Mouse (Mus musculus): ENCODE data around the gene Prph2.
A peak's percentile ranks its signal among the peaks of the same experiment; 100 is the strongest.

Gene Prph2

GRCm38 (mm10) chr17:46890843-46891594 is 19.2 kb upstream of the Prph2 start:
- no peak for DNase-seq (ENCODE audit: inconsistent ontology term)

DNA sequence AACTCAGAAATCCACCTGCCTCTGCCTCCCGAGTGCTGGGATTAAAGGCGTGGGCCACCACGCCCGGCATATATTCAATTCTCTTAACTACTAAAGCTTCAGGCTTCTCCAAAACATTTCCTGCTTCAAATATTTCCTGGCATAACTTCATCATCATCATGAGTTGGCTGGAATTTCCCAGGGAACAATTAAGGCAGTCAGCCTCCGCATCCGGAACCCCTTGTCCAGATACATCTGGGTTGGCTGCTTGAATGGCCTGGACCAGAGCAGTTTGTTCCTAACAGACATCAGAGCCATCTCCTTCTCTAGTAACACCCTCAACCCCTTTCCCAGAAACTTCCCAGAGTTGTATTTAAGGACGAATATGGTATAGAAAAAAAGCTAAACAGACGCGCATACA is 14.8 kb upstream of the Prph2 start:
- DNase-seq (ENCODE audit: inconsistent ontology term) = no peak

GRCm38 (mm10) chr17:46897221-46897950 is 12.9 kb upstream of the Prph2 start:
- DNase-seq (ENCODE audit: inconsistent ontology term) = no peak

DNA sequence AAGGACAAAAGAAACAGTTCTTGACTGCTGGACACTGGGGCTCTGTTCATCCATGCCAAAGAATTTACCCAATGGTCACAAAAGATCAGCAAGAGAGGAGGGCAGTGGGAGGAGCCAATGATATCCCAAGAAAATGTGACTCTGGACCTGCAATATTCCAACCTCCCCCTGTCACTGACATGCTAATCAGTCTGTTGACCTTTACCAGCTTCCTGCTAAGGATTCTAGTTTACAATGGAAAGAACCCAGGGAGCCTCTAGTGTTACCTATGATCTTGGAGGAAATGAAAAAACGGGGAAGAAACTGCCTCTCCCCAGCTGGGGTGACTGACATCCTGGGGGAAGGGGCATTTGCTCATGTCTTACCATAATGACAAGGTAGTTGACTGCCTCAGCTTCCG is 9.3 kb upstream of the Prph2 start:
- no peak for DNase-seq (ENCODE audit: inconsistent ontology term)

DNA sequence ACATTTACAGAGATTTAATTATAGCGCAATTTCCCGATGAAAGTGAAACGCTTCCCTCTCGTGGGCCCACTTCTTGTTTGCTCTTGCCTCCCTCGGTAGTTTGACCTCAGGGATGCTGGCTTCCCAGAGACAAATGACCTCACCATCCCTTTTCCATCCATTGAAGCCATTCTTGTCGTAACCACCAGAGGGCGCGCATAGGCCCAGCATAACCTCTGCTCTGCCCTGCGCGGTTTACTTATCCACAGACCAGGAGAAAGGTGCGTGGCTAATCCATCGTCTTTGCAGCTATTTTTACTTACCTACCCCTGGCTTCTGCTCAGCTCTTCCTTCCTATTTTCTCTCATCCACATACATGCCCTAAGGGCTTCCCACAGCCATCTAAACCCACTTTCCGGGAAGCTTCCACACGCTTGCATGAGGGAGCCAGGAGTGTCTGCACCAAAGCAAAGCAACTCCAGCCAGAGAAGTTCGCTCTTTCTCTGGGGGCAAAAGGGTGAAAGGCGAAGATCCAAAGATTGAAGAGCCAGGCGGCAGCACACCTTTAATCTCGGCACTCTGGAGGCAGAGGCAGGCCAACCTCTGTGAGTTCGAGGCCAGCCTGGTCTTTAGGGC is 6.3 kb upstream of the Prph2 start:
- DNase-seq (ENCODE audit: inconsistent ontology term) = peak; percentile 41

DNA sequence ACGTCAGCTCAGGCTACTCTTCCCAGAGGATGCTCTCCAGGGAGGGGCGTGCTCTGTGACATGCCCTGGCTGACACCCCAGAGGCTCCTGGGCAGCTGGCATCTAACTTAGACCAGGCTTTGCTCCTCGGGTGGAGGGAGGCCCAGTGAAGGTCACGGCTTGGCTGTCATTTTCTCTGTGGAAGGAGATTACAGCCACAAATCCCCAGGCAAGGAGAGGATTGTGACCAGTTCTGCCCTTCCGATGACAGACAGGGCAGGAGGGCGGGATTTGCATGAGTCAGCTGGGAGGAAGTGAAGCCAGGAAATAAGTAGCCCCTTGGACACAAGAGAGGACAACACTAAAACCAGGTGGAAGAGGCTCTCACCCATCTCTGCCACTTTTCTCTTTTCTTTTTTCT is 2.1 kb downstream of the Prph2 start:
- DNase-seq (ENCODE audit: inconsistent ontology term) = peak; percentile 26

- no peak for DNase-seq (ENCODE audit: inconsistent ontology term)
These were observed 4.9 kb downstream of the Prph2 start for GRCm38 (mm10) chr17:46915129-46915528.

DNA sequence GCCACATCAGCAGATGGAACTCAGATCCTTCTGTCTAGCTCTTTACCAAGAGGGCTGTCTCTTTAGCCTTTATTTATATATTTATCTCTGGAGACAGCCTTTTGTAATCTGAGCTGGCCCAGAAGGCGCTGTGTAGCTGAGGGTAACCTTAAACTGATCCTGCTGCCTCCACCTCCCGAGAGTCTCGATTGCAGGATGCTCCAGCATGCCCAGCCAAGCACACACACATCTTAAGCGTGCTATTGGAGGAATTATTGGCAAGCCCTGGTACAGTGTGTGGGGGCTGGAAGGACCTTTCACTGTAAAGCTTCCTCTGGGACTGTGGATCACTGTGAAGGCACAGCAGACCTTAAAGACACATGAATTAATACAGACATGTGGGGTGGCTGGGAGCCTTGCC is 8.7 kb downstream of the Prph2 start:
- DNase-seq (ENCODE audit: inconsistent ontology term) = no peak

GRCm38 (mm10) chr17:46920855-46921254 is 10.6 kb downstream of the Prph2 start:
- DNase-seq (ENCODE audit: inconsistent ontology term) = no peak

GRCm38 (mm10) chr17:46926192-46926591 is 15.9 kb downstream of the Prph2 start:
- no peak for DNase-seq (ENCODE audit: inconsistent ontology term)

- DNase-seq (ENCODE audit: inconsistent ontology term) = no peak
These were observed 16.7 kb downstream of the Prph2 start for GRCm38 (mm10) chr17:46926941-46927340.

DNA sequence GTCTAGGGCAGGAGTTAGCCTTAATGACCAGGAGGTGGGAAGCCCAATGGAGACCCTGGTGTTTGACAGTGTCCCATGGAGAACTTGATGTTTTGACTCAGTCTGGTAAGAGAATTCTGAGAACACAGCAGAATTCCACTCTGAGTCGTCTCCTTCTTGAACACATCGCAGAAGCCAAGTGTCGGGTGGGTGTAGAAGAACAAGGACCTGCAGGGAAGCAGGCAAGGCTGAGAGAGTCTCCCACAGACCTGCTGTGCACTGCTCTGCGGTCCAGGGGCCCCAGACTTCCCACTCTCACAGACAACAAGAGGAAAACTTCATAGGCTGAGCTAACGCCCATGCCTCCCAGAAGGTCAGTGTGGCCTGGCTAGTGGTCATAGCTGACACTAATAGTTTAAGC is 17.5 kb downstream of the Prph2 start:
- DNase-seq (ENCODE audit: inconsistent ontology term) = no peak

- DNase-seq (ENCODE audit: inconsistent ontology term) = no peak
These were observed 19.0 kb downstream of the Prph2 start for GRCm38 (mm10) chr17:46929277-46929676.

DNA sequence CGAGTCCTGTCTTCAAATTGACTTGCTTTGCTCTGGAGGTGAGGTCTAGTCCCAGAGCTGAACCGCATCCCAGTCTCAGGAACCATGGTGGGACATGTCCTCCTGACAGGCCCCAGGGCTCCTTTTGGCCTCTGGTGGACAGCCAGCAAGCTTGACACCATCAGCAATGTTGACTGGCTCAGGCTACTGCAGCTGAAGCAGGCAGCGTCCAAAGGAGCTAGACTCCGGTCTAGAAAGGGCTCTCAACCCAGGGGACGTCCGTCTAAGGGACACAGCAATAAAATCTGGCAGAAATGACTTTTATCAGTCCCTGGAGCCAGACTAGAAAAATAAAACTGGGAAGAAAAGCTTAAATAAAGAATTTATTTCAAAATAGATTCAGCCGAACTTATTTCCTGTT is 19.6 kb downstream of the Prph2 start:
- DNase-seq (ENCODE audit: inconsistent ontology term) = no peak

- DNase-seq (ENCODE audit: inconsistent ontology term) = peak; percentile 65
These were observed 22.7 kb downstream of the Prph2 start for GRCm38 (mm10) chr17:46932961-46933360.

GRCm38 (mm10) chr17:46933557-46934348 is 23.5 kb downstream of the Prph2 start:
- peak; percentile 14 for DNase-seq (ENCODE audit: inconsistent ontology term)

DNA sequence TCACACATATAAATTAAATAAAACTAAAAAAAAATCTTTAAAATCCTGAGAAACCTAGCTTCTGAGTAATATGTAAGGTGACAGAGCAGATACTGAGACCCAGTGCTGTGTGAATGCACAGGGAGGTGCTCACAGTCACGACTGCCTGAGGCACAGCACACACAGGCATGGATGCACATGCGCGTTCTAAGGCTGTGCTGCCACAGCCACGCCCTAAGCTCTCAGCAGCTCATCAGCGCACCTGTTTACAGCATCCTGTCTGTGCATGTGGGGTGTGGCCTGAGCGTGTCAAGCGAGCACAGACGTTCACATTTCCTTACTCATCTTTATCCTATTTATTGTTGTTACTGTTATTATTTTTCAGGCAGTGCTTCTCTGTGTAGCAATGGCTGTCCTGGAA is 30.2 kb downstream of the Prph2 start:
- DNase-seq (ENCODE audit: inconsistent ontology term) = no peak

- DNase-seq (ENCODE audit: inconsistent ontology term) = no peak
These were observed 32.2 kb downstream of the Prph2 start for GRCm38 (mm10) chr17:46942421-46942820.

DNA sequence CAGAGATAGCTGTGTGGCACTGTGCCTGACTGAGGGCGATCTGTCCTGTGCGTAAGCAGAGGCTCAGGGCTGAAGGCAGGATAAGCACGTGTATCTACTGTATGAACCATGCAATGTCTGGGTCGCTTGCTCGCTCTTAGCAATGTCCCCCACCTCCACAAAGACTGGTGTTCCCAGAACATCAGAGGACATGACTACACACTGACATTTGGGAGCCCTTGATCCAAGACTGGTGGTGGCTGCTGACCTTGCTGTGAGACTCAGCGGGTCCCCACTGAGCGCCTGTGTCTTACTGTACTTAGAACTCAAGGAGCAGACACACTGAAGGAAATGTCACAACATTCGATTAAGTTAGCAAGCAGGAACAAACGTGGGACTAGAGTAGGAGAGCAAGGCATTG is 36.0 kb downstream of the Prph2 start:
- DNase-seq (ENCODE audit: inconsistent ontology term) = no peak

DNA sequence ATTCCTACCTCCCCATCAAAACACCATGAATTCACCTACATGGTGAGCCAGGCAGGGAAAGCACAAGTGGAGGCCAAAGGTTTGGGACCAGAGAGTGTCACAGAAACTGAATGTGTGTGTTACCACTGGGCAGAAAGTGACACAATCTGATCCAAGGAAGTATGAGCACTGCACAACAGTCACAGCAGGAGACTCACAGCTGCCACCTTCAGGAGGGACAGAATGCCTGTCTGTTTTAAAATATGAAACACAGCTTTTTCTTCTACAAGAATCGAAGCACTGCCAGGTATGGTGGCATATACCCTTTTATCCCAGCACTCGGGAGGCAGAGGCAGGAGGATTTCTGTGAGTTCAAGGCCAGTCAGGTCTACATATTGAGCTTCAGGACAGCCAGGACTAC is 47.8 kb downstream of the Prph2 start:
- DNase-seq (ENCODE audit: inconsistent ontology term) = no peak

DNA sequence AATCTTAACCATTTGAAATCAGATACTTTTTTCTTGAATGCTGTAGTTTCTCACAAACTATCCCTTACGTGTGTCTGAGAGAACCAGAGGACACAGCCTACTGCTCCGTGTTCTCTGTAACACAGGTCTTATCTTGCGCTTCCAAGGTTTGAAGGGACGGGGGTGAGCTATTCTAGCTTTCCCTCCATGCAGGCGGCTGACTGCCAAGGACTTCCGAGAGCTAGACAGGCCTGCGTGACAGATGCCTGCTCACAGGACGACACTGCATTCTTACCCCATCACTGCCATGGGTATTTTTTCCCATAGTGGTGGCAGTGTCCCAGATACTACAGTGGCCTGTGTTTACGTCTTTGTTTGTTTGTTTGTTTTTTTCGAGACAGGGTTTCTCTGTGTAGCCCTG is 50.0 kb downstream of the Prph2 start:
- DNase-seq (ENCODE audit: inconsistent ontology term) = no peak

DNA sequence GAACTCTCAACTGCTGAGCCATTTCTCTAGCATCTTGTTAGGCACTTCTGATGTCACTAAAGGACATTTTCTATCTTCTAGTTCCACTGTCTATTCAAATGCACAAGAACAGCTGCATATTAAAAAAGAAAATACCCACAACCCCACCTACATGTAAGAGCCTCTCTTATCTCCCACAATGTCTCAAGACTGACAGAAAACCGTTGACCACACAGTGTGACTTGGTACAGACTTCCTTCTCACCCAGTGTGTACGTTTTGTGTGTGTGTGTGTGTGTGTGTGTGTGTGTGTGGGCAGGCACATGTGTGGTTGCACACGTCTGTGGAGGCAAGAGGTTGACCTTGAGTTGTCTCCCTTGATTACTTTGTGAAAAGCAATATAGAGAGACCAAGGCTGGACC is 51.9 kb downstream of the Prph2 start:
- DNase-seq (ENCODE audit: inconsistent ontology term) = no peak

All from Muller cell, postnatal 12 days (primary cell).